Mouse (Mus musculus): ENCODE measurements at regions not wholly inside any gene's neighbourhood (a gene's known extent, or its start where the extent isn't known, plus 50 kb on each side); places are given as distances from the start of the nearest gene placed in this dataset.

- DNase-seq = no peak
Measured at GRCm38 (mm10) chr9:74656392-74656791, 205.3 kb upstream of the Onecut1 start.

GRCm38 (mm10) chr9:74671356-74671952 lies 190.3 kb upstream of the Onecut1 start:
- DNase-seq = no peak

- no peak for DNase-seq
Measured at GRCm38 (mm10) chr9:74672261-74672660, 189.5 kb upstream of the Onecut1 start.

GRCm38 (mm10) chr9:74698229-74698628 lies 163.5 kb upstream of the Onecut1 start:
- no peak for DNase-seq

- no peak for DNase-seq
Measured at GRCm38 (mm10) chr9:74705698-74706097, 156.0 kb upstream of the Onecut1 start.

GRCm38 (mm10) chr9:74707608-74708007 lies 154.1 kb upstream of the Onecut1 start:
- DNase-seq = no peak

GRCm38 (mm10) chr9:74711698-74712097 lies 150.0 kb upstream of the Onecut1 start:
- DNase-seq = no peak

GRCm38 (mm10) chr9:74732451-74732850 lies 129.3 kb upstream of the Onecut1 start:
- DNase-seq = no peak

GRCm38 (mm10) chr9:74741949-74742348 lies 119.8 kb upstream of the Onecut1 start:
- DNase-seq = no peak

- no peak for DNase-seq
Measured at GRCm38 (mm10) chr9:74747886-74748285, 113.8 kb upstream of the Onecut1 start.

- DNase-seq = no peak
Measured at GRCm38 (mm10) chr9:74758025-74758424, 103.7 kb upstream of the Onecut1 start.

- no peak for DNase-seq
Measured at GRCm38 (mm10) chr9:74758876-74759275, 102.8 kb upstream of the Onecut1 start.

- DNase-seq = no peak
Measured at GRCm38 (mm10) chr9:74780419-74780818, 81.3 kb upstream of the Onecut1 start.

GRCm38 (mm10) chr9:74793394-74793793 lies 68.3 kb upstream of the Onecut1 start:
- no peak for DNase-seq

- no peak for DNase-seq
Measured at GRCm38 (mm10) chr9:74795994-74796393, 65.7 kb upstream of the Onecut1 start.

- no peak for DNase-seq
Measured at GRCm38 (mm10) chr9:74797272-74797844, 64.4 kb upstream of the Onecut1 start.

GRCm38 (mm10) chr9:74801091-74801490 lies 60.6 kb upstream of the Onecut1 start:
- DNase-seq = no peak

- no peak for DNase-seq
Measured at GRCm38 (mm10) chr9:74811437-74811836, 50.3 kb upstream of the Onecut1 start.

All from right cerebral cortex, postnatal 4 days (tissue).